Mouse (Mus musculus) heart, adult 2 months (tissue): ENCODE data around the gene Cd82. TPM values are rescaled to one million over a fixed set of nuclear protein-coding genes. Genes with fewer than 3 reads are reported as not detected.

ENCODE experiments used
- DNase-seq, 2 experiments: peaks; one replicate each; pipeline ENCODE4 v3.0.0; 2021
- H3K27ac ChIP-seq: fragments of 200-600 bp; 2 replicates; pipeline ENCODE4 v1.8.1; 2022
- H3K27me3 ChIP-seq: fragments of 200-500 bp; 2 replicates; pipeline ENCODE4 v1.6.1; 2012; ENCODE audit warnings: mild to moderate bottlenecking, low read length, inconsistent platforms, mixed read lengths; ENCODE audit not compliant: control insufficient read depth, insufficient read depth
- H3K36me3 ChIP-seq: fragments of 200-500 bp; 2 replicates; pipeline ENCODE4 v1.6.1; 2012; ENCODE audit warnings: low read length, inconsistent platforms; ENCODE audit not compliant: control insufficient read depth, insufficient read depth
- H3K4me1 ChIP-seq: fragments of 200-500 bp; 2 replicates; pipeline ENCODE4 v1.6.1; 2011; ENCODE audit warnings: low read length; ENCODE audit not compliant: control insufficient read depth, insufficient read depth
- H3K4me3 ChIP-seq: fragments of 200-600 bp; 2 replicates; pipeline ENCODE4 v1.8.1; 2022
- H3K79me2 ChIP-seq: fragments of 200-500 bp; replicated peaks from 2 replicates; pipeline ENCODE4 v1.6.1; 2012; ENCODE audit warnings: mild to moderate bottlenecking, inconsistent platforms, low read length, moderate library complexity, mixed read lengths; ENCODE audit not compliant: control insufficient read depth, insufficient read depth
- H3K9ac ChIP-seq: fragments of 200-500 bp; 2 replicates; pipeline ENCODE4 v1.6.1; 2012; ENCODE audit warnings: low read depth, mild to moderate bottlenecking, control low read depth, inconsistent platforms, low read length, mixed read lengths
- CTCF ChIP-seq: fragments of 200-600 bp; IDR thresholded peaks from 2 replicates; pipeline ENCODE4 v1.8.1; 2022; ENCODE audit warnings: antibody characterized with exemption, mild to moderate bottlenecking, moderate library complexity
- EP300 ChIP-seq: fragments of 200-500 bp; IDR thresholded peaks from 2 replicates; pipeline ENCODE4 v1.6.1; 2011; ENCODE audit warnings: low read depth, low read length, control low read depth; ENCODE audit not compliant: insufficient read depth
- POLR2A ChIP-seq: fragments of 200-500 bp; IDR thresholded peaks from 2 replicates; pipeline ENCODE4 v1.6.1; 2011; ENCODE audit warnings: mild to moderate bottlenecking, low read depth, low read length, control low read depth; ENCODE audit not compliant: insufficient read depth
- WGBS: fragments of 180-500 bp; shearing (Covaris S2); methylation state at CpG from one replicate; pipeline ENCODE4 v1.1.7; 2018; 5-methylcytosine and 5-hydroxymethylcytosine counted together
- intact Hi-C: fragments of 180-260 bp; cut with DNase I; formaldehyde crosslinking; loops from one replicate; pipeline ENCODE4 v1.15.1; 2025
- polyA plus RNA-seq: library from polyadenylated mRNA; depleted of rRNA; stranded (reverse); fragments of >200 nt; gene quantifications from 2 replicates; pipeline ENCODE4 v1.2.3, GENCODE M21; 2012
- total RNA-seq, 2 experiments: library from RNA; stranded (reverse); gene quantifications; 2 replicates each; pipeline ENCODE4 v1.2.3; 2021

Cd82 gene
- total and polyA plus RNA-seq, 3 experiments: 15.2 to 31.6 (median 18.7) TPM

DNA sequence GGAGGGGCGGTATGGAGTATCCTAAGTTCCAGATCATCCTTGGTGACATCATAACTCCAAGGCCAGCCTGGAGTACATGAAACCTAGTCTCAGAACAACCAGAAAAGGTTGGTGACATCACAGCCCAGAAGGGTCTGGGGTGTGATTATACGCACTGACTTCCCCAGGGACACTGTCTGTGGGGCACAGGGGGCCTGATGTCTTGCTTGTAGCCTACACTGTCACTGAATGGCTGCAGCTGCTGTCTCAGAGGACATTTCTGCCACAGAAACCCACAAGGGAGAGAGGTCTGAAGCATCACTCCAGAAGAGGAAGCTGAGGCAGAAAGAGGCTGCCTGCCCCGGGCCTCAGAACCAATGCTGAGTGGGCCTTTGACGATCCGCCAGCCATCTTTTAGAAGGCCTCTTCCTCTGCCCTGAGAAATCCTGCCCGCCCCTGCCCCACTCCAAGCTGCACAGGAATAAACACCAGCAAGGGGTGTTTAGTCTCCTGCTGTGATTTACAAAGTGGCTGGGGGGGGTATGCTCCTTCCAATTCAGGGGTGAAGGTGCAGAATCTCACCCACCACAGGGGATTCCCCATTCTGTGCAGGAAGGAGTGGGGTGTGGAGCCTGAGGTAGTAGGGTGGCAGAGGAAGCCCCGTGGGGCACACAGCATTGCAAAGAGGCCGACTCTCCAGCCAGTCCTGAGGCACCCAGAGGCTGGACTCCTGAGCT lies 35.8 kb downstream of the Cd82 start:
- H3K27ac ChIP-seq: no peak overlapping the region
- H3K9ac ChIP-seq: no peak overlapping the region
- H3K36me3 ChIP-seq: no peaks in the 10 kb centered on the region
- H3K4me1 ChIP-seq: no peaks in the 10 kb centered on the region
- no peaks in the 10 kb centered on the region for H3K79me2 ChIP-seq
- 76% methylated on average over 8 of the region's 8 CpGs for WGBS
- DNase-seq: no peak
- TF ChIP-seq CTCF (no peak), POLR2A (no peak), EP300 (no peak)
- H3K27me3 ChIP-seq: no peaks in the 10 kb centered on the region
- H3K4me3 ChIP-seq: no peak overlapping the region
- intact Hi-C loops: no loop called here

DNA sequence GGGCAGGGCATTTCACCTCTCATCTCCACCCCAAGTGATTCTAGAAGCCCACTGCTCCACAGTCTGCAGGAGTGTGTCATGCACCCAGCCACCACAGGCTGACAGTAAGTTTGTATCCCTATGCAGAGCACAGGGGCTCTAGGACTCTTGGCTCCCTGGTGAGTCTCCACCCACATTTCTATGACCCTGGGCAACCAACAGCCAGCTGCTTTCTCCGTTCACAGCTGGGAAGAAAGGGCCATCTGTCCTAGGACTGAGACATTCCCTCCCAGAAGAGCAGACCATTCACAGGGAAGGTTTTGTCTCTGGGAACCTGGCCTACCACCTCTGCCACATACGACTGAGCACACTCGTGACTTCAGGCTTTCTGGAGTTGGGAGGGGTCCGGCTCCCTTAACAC lies 37.1 kb downstream of the Cd82 start:
- no peaks in the 10 kb centered on the region for H3K36me3 ChIP-seq
- H3K4me1 ChIP-seq: no peaks in the 10 kb centered on the region
- no peak overlapping the region for H3K27ac ChIP-seq
- no peak for TF ChIP-seq CTCF
- no peak for TF ChIP-seq POLR2A
- no peak for TF ChIP-seq EP300
- intact Hi-C loops: no loop called here
- H3K79me2 ChIP-seq: no peaks in the 10 kb centered on the region
- no peak for DNase-seq
- 79% methylated on average over 4 of the region's 4 CpGs for WGBS
- H3K9ac ChIP-seq: no peak overlapping the region
- H3K27me3 ChIP-seq: no peaks in the 10 kb centered on the region
- H3K4me3 ChIP-seq: no peak overlapping the region

DNA sequence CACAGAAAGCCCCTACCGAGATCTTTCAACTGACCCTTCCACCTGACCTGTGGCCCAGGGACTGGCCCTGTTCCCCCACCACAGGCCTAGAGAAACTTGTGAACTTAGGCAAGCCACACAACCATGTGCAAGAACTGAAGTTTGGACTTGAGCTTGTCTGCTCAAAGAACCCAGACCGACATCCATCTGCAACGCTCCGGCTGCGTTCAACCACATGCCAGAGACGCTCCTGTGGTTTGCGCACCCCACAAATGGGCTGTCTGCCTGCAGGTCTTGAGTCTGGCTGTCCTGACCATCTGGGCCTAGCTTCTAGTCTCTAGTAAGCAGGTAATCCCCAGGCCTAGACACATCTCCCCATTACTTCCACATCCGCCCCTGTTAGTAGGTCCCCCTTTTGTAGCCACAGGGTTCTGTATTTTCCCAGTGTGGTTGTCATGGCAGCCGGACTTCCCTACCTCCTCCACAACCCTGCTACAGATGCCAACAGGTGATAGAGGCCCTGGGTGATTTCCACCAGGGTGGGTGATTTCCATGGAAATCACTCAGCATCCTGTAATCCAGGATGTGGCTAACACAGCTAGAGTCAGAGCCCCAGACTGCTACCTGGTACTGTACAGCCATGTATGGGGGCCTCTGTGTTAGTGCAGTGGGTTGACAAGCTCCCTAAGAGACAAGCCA lies 38.5 kb downstream of the Cd82 start:
- no peak overlapping the region for H3K27ac ChIP-seq
- H3K79me2 ChIP-seq: no peaks in the 10 kb centered on the region
- no peaks in the 10 kb centered on the region for H3K4me1 ChIP-seq
- H3K36me3 ChIP-seq: no peaks in the 10 kb centered on the region
- TF ChIP-seq CTCF (no peak), POLR2A (no peak), EP300 (no peak)
- no peak overlapping the region for H3K9ac ChIP-seq
- intact Hi-C loops: loop anchor here (5.0 kb wide), 1 partner anchor 233 kb away; no protein-coding TSS in a partner anchor
- 93% methylated on average over 9 of the region's 9 CpGs for WGBS
- DNase-seq: no peak
- no peaks in the 10 kb centered on the region for H3K27me3 ChIP-seq
- no peak overlapping the region for H3K4me3 ChIP-seq

DNA sequence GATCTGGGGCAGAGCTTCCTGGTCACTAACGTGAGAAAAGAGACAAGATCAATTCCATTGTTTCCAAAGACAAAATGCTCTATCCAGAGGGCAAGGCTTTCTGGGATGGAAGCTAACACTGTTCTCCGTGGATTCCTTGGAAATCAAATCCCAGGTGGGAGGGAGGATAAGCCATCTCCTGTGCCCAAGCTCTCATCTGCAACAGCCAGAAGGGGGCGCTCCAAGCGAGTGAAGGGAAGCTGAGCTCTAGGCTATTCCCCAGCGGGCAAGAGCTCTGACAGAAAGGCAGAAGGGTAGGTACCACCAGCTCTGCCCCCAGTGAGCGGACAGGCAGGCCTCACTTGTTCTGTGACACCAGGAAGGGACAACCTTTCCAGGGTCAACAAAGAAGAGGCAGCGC lies 41.6 kb downstream of the Cd82 start:
- Histone ChIP-seq H3K4me3 (no peak overlapping the region), H3K27me3 (no peaks in the 10 kb centered on the region), H3K27ac (no peak overlapping the region), H3K4me1 (no peaks in the 10 kb centered on the region), H3K79me2 (no peaks in the 10 kb centered on the region), H3K36me3 (no peaks in the 10 kb centered on the region), H3K9ac (no peak overlapping the region)
- TF ChIP-seq EP300: peak; percentile 72; the same call in 1 of the 2 replicates
- peak; percentile 97 for TF ChIP-seq CTCF
- no peak for TF ChIP-seq POLR2A
- peak; percentile 75 to 86 for DNase-seq
- intact Hi-C loops: loop anchor here (1.0 to 5.0 kb wide), 2 partner anchors 50 to 236 kb away; no protein-coding TSS in a partner anchor
- 28% methylated on average over 7 of the region's 7 CpGs for WGBS

DNA sequence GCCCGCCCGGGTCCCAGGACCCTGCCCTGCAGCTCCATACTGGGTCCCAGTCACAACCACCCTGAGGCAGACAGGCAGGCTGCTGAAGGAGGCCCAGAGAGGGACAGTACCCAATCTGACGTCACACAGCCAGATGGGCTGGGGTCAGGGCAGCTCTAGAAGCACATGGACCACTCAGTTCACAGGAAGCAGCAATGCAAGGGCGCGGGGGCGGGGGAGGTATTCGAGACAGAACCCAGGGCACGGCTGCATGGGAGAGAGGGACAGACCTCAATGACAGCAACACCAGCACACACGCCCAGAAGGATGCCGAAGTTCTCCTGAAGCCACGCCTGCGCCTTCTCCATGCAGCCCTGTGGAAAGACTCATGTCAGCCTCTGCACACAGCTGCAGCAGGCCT lies 43.0 kb downstream of the Cd82 start:
- 89% methylated on average over 12 of the region's 12 CpGs for WGBS
- intact Hi-C loops: loop anchor here (2.0 to 10.0 kb wide), 4 partner anchors 85 to 515 kb away; partner anchors contain the start of gene Tspan18
- no peaks in the 10 kb centered on the region for H3K36me3 ChIP-seq

DNA sequence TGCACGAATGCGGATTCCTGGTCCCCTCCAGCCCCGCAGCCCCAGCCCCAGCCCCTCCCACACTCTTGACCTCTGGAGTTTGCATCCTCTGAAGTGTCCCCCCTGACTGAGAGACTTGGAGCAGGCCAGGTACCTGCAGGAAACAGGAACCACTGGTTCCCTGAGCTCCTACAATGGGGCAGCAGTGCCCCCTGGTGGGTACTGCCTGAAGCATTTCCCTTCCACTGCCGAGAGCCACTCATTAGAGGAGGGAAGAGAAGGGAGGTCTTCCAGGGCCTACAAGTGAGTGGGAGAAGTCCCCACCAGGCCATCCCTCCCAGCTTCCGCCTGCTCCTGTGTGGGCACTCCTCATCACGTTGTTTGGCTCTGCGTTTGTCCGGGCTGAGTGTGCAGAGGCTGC lies 44.5 kb downstream of the Cd82 start:
- H3K27me3 ChIP-seq: no peaks in the 10 kb centered on the region
- no peaks in the 10 kb centered on the region for H3K36me3 ChIP-seq
- intact Hi-C loops: loop anchor here (1.0 to 10.0 kb wide), 7 partner anchors 37 to 514 kb away; partner anchors contain the start of gene Tspan18
- H3K4me1 ChIP-seq: no peaks in the 10 kb centered on the region
- H3K4me3 ChIP-seq: no peak overlapping the region
- DNase-seq: peak; percentile 74 to 86
- H3K79me2 ChIP-seq: no peaks in the 10 kb centered on the region
- TF ChIP-seq EP300 (peak; percentile 88), POLR2A (no peak), CTCF (peak; percentile 83)
- no peak overlapping the region for H3K27ac ChIP-seq
- WGBS: 11% methylated on average over 8 of the region's 8 CpGs
- H3K9ac ChIP-seq: no peak overlapping the region

More for the DNA sequence above, 43.0 kb downstream of the Cd82 start:
- no peaks in the 10 kb centered on the region for H3K4me1 ChIP-seq
- H3K4me3 ChIP-seq: no peak overlapping the region
- no peak overlapping the region for H3K27ac ChIP-seq
- no peaks in the 10 kb centered on the region for H3K27me3 ChIP-seq
- DNase-seq: no peak
- no peak for TF ChIP-seq CTCF
- TF ChIP-seq POLR2A: no peak
- no peak for TF ChIP-seq EP300
- no peak overlapping the region for H3K9ac ChIP-seq
- no peaks in the 10 kb centered on the region for H3K79me2 ChIP-seq
